Mouse (Mus musculus) cerebellum, adult (tissue): ENCODE measurements around the gene Rassf7.
"Not testable (repeated sequence)": the region's sequence is repeated elsewhere in the genome, so short reads cannot be mapped to it uniquely, and the experiment has no call there.

Experiments used
- ATAC-seq: cut with Nextera tagmentation; 2 replicates; pipeline ENCODE4 v1.9.2; 2017; ENCODE audit warnings: mild to moderate bottlenecking, moderate library complexity, mixed read lengths; ENCODE audit not compliant: insufficient number of reproducible peaks, low FRiP score, low TSS enrichment

Gene Rassf7

DNA sequence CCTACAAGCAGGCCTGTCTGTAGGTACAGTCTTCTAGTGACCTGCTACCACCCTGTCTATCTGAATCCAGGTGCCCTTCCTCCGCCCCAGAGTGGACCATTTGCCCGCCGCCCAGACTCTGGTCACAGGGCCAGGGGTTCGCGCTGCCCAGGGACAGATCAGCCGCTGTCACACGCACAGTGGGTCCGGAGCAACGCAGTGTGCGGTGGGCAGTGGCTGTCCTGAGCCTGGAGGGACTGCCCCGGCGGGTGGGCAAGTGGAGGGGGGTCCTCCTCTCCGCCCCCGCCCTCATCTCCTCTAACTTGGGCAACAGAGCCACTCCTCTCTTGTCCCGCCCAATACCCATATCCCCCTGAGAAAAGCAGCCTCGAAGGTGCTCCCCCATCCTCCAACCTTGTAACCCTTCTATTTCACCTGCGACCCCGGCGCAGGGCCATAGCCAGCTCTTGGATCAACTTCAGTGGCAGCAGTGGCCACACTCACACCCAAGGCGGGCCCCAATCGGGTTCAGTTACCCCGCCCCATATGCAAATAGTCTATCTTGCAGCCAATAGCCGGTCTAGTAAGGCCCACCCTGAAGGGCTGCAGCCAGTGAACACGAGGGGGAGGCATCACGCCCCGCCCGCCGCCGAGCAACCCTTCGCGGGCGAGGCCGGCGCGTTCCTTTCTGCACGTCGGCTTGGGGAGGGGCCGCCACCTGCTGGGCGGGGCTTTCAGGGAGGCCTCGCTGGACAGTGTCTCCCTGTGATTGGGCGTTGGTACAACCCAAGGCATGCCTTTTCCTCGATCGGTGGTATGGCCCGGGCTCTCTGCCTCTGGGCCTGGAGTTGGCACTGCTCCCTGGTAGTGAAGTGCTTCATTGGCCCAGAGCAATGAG lies 5.8 kb downstream of the Rassf7 start:
- peak; percentile 87 for ATAC-seq

DNA sequence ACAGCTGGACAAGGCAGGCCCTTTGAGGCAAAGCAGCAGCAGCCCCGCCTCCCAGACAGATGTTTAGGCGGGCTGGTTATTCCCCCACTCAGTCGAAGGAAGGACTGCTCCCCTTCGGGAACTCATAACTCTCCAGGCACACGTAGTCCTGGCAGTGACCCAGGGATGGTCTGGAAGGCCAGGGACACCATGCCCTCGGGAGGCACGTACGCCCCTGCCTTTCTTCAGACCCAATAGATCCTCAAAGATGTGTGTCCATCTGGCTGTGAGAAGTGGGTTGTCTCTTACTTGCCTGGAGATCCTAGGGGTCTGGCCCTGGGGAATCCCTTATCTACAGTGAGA lies 6.4 kb downstream of the Rassf7 start:
- 0 out of 2 replicates have a peak, but pooled peaks have one; percentile 9 for ATAC-seq

DNA sequence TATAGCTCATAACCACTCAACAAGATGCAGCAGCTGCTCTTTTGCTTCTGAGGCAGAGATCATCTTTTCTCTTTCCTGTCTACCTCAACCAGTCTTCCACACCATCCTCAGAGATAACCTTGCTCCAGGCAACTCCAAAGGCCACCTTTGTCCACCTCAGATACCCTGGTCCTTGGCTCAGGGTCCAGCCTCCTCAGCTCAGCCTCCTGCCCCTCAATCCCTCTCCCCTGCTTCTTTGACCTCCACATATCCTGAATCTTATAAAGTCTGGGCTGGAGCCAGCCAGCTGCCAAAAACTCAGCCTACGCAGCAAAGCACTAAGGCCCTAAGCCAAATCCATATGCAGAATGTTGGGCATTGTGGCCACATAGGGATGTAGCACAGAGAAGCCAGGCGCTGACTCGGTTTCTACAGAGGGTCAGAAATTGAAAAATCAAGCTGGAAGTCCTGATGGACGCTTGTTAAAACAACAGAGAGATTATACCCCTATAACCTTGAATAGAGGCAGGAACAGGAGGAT lies 7.1 kb downstream of the Rassf7 start:
- no peak for ATAC-seq

DNA sequence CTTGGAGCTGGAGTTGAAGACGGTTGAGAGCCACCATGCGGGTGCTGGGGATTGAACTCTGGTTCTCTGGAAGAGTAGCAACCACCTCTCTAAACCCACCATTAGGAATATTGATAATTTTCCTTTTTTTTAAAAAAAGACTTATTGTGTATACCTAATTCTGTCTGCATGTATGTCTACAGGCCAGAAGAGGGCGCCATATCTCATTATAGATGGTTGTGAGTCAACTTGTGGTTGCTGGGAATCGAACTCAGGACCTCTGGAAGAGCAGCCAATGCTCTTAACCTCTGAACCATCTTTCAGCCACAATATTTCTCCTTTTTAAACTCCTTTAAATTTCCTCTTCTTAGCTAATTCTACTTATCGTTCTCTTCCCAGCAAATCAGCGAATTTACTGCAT lies 10.9 kb downstream of the Rassf7 start:
- ATAC-seq: no peak

DNA sequence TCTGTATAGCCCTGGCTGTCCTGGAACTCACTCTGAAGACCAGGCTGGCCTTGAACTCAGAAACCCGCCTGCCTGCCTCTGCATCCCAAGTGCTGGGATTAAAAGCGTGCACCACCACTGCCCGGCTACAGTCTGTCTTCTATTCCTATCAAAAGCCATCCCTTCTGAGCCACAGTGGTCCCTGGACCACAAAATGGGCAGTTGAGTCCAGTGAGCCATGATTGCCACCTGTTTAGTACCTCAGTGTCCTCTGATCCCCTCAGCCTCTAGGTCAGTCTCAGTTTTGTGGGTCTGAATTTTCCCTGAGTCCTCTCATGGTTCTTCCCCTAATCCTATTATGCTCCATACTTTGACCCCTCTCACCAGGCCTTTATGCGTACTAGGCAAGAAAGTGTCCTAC lies 12.1 kb downstream of the Rassf7 start:
- ATAC-seq: no peak

DNA sequence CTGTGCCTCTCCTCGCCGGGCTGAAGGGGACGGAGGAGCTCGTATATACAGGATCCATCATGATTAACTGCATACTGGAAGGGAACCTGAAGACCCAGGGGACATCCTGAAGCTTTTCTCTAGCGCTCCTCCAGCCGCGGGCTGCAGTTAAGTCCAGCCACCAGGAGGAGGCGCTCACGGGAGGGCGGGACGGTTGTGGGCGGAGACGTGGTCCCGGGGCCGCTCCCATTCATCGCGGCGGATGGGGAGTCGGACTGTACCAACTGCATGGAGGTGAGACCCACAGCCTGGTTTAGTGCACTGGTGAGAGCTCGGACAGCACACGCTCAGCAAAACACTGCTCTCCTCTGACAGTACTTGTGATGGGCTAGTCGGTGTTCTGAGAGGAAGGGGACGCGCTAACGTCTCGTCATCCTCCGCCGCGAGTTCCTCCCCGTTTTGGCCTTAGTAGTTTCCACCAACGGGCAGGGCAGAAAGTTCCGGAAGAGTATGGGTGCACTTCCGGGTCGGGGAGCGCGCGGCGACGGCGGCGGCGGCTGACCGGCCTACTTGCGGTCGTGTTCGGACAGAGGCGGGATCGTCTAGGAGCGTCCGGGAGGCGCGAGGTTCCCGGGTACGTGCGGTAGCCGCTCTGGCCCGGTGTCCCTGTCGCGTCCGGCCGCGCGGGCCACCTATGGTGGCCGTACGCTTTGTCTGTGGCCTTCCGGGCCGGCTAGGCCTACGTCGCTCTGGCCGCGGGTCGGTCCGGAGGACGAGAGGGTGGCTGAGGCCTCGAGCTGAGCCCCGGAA lies 12.8 kb downstream of the Rassf7 start, which contains the start of gene Phrf1:
Gene Phrf1, plus strand, starts transcription at position 506 of the 789 bp plus-strand sequence.
- peak; percentile 93 for ATAC-seq

DNA sequence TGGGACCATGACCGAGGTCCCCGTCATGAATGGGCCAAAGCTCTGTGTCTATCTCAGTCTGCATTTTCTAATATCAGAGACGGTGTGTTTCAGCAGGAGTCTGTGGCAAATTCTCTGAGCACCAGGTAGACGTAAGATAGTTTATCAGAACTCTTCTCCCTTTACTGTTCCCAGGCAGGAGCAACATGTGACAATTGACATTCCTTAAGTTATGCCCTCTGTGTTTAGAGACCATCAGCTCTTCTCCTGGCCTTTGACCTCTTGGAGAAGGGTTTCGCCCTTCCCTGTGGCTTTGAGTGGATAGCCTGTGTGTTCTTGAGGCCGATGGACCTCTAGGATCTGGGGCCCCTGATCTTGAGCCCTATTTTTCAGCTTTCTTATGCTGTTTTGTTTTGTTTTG lies 14.0 kb downstream of the Rassf7 start:
- no peak for ATAC-seq

DNA sequence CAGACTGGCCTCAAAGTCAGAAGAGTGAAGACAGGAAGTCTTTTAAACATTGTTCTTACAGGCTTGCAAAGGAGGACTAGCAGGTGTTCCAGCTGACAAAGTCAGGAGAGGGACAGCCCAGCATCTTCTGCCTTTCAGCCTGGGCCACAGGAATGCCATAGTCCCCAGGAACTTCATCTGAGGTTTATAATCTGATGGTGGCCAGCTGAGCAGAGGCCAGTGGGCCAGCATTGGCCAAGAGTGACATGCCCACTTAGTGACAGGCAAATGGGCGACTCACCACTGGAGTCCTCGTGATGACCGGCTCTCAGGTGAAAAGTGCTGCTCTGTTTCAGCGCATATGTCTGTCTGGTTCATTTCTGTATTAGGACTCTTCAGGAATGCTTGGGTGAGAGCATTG lies 14.9 kb downstream of the Rassf7 start:
- ATAC-seq: no peak

DNA sequence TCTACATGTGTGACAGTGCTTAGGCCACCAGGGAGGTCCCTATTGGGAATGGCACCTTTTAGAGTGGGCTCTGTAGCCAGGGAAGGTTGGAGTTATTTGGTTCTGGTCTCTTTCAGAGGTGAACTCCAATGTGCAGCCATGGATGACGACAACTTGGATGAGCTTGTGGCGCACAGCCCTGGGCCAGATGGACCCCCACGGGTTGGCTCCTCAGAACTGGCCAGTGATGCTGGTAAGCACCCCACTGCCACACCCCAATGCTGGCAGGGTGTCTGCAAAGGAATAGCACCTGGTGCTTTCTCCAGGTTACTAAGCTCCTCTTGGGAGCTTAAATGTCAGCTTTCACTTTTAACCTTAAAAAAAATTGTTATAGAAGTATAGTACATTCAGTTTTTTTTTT lies 15.5 kb downstream of the Rassf7 start:
- no peak for ATAC-seq

DNA sequence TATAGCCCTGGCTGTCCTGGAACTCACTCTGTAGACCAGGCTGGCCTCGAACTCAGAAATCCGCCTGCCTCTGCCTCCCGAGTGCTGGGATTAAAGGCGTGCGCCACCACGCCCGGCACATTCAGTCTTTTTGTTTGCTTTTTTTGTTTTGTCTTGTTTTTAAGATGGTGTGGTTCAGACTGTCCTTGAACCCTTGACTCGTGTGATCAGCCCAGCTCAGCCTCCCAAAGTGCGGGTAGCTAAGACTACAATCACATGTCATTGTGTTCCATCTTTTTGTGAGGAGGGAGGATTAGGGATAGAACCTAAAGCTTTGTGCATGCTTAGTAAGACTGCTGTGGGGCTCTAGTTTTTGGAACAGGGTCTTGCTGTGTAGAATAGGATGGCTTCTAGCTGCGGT lies 15.9 kb downstream of the Rassf7 start:
- ATAC-seq: no peak

DNA sequence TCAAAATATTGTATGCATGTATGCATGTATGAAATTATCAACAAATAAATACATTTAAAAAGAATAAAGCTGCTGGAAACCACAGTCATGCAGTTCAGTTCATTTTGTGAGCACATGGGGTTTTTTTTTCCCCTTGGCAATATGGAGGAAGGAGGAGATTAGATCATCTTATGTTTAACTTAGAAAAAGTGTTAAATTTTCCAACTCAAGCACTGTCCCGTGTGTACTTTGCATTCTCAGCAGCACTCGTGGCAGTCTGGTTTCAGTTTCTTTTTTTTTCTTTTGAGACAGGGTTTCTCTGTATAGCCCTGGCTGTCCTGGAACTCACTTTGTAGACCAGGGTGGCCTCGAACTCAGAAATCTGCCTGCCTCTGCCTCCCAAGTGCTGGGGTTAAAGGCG lies 34.8 kb downstream of the Rassf7 start:
- not testable (repeated sequence) for ATAC-seq

DNA sequence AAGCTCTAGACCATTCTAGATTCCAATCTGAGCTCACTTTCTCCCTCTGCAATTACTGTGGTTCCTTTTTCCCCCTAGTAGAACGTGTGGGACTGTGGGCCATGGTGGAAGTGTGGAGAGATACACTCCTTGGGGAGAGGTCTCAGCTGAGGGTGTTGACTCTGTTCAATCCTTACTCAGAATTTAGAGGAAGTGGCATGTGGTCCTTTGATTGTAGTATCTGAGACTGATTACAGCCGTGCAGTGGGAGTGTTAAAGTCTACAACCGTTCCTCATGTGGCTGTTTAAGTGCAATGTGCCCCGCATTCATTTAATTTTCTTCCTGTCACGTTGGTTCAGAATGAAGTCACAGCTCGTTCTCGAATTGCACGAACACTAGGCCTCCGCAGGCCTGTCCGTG lies 40.5 kb downstream of the Rassf7 start:
- no peak for ATAC-seq

DNA sequence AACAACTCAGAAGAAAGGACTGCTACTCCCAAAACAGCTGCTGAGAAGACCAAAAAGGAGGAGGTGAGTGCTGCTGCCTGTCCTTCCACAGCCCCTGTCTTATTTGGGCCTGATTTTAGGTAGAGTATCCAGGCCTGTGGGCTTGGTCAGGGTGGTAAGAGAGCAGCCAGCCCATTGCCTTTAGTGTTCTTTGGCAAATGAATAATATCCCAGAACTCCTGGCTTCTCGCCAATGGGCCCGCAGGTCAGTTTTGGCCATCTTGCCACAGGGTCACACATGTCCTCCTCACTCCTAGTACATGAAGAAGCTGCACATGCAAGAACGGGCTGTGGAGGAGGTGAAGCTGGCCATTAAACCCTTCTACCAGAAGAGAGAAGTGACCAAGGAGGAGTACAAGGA lies 45.8 kb downstream of the Rassf7 start:
- no peak for ATAC-seq

DNA sequence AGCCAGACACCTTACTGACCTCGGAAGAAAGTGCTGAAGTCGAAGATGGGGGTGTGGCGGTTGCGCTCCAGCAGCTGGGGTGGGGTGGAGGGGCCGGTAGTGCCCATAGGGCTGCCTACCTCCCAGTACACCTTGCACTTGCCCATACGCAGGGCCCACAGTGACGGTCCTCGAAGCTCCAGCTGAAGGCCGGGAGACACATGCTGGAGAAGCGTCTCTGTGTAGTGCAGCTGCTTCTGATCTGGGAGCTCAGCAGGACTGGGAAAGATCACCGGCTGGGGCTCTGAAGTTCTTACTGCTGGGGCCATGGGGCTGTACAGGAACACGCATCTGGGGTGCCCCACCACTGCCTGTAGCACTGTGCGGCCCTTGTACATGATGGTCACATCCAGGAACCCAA lies 48.0 kb downstream of the Rassf7 start:
- no peak for ATAC-seq

DNA sequence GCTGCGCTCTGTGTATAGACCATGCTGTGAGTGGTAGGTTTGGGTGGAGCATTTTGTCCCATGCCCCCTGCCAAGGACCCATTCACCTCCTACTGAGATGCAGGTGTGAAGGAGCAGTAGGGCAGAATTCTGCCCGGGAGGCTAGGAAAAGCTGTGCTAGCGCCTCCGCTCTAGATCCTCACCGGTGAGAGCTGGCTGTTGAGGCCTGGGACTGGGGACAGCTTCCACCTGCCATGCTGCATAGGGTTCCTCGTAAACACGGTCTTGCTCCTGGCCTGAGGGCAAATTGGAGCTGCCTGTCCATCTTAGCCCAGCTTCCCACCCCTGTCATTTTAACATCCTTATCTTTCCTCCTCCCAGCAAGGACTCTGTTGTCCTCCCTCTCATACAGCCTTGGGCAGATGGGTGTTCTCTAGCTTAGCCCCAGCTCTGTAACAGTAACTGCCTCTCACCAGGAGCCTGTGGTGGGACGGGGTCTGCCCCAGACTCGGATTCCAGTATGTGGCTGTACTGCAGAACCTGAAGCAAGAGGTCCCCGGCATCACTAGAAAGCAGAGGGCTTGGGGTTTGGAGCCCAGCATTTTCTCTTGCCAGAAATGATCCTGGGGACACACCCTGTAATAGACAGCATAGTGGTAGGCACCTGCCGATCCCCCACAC lies 48.5 kb downstream of the Rassf7 start:
- no peak for ATAC-seq

DNA sequence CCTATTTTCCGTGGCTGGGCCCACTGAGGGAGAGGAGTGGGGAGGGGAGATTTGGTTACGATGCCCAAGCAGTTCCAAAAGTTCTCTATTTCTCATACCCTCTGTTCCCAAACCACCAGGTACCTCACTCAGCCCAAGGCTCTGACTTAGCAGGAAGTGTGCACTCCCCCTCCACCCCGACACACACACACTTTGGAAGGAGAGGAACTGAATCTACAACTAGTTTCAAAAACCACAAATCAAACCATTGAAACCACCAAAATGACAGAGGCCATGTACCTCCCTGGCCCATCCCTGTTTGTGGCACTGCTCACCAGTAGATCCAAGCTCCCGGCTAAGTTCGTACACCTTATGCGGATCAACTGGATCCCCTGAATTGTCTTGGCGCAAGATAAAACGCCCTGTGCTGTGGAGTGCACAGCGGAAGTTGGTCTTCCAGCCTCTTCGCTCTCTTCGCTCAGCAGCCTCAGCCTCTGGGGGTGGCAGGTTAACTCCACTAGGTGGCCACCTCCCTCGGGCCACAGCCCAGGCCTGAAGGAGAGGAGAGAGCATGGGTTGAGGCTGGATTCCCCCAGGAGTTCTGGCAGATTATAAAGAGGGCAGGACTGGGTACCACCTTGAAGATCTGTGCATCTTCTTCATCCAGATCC lies 49.2 kb downstream of the Rassf7 start:
- peak; percentile 41; the same call in 1 of the 2 replicates for ATAC-seq

DNA sequence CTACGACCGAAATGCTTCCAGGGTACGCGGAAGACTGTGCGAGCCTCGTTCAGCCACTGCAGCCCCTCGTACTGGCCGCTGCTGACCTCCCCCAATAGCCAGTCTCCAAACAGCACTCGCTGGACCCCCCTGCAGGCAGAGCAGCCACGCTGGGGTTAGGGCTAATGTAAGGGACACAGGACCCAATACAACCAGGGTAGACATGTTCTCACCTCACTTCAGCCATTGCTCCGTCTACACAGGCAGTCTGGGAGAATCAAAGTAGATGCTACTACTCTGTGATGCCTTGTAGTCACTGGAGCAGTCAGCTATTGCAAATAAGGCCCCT lies 49.7 kb downstream of the Rassf7 start:
- ATAC-seq: no peak

DNA sequence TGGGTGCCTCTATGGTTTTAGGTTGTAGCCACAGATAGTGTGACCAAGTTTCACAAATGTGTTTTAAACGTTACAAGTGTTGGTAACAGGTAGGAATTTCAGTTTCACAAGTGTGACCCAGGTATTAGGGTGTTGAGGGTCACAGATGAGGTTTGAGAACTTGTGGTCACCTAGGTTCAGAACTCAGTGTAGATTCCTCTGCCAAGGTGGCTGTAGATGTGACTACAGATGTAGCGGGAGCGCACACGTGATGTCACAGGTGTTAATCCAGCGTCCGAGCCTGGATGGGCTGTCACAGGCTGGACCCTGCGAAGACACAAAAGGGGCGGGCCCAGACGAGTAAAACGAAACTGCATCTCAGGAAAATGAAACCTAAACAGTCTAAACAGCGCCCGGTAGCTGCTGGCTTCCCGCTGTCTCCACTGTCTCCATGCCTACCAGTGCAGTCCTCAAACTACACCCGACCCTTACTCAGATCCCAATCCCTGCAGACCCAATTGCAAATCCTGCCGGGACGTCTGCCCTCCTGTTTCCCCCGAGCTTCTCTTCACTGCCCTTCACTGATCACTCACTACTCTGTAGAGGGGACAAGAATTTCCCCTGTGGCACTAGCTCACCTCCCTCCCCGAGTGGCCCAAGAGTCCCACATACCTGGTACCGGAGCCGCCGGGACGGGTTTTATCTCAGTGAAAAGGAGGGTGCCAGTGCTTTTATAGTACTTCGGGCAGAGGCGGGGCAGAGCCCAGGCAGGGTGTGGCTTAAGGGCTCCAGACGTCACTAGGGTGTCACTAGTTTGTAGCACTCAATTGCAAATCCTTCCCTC lies 50.3 kb downstream of the Rassf7 start, which contains the start of gene Irf7:
Gene Irf7, minus strand, starts transcription at position 743 of the 823 bp plus-strand sequence.
- peak; percentile 59; the same call in 1 of the 2 replicates for ATAC-seq
